Comparison of ENCODE assay signal across 23 mouse cellular contexts in genomic region chr14:18261203-18261602, GRCm38 (mm10). TPM values are rescaled to one million over a fixed set of nuclear protein-coding genes. Genes with fewer than 3 reads are reported as not detected.
A peak's percentile ranks its signal among the peaks of the same experiment; 100 is the strongest.
DNase-seq lines count a peak whose midpoint lies in the region; ATAC-seq and TF ChIP-seq lines count a peak whose summit lies in the region.
"Had no signal": no experiment of that assay in that cellular context is flagged by ENCODE, and none has a peak within 500 bp of the region (broad histone marks: within the 10 kb centered on the region; RNA-seq: fewer than 3 reads in every experiment).

No protein-coding gene starts in this region.

- TF ChIP-seq CTCF in gastrocnemius, adult 2 months (IDR thresholded peaks at IDR 0.05), result peak; percentile 7; the same call in 1 of the 2 replicates
- TF ChIP-seq CTCF in liver, postnatal 0 days (IDR thresholded peaks at IDR 0.05; ENCODE audit: low read depth), result peak; percentile 11; the same call in 1 of the 2 replicates
- peak in 1 of 3 experiments; percentile 3; a peak in 1 of 6 replicates for TF ChIP-seq CTCF in MEL (IDR thresholded peaks at IDR 0.05 in 2 of 3, conservative IDR thresholded peaks at IDR 0.05 in 1 of 3; ENCODE audit: control insufficient read depth in 1 of 3, insufficient read depth in 1 of 3, low read depth in 2 of 3, low read length in 3 of 3, poor library complexity in 1 of 3, severe bottlenecking in 1 of 3)

- no peaks in the 10 kb centered on the region for H3K4me1 ChIP-seq in liver, postnatal 0 days (ENCODE audit: insufficient read depth)
- no peaks in the 10 kb centered on the region for H3K4me1 ChIP-seq in liver, embryonic 12.5 days
- H3K4me1 ChIP-seq in MEL (ENCODE audit: control insufficient read depth in 1 of 2, insufficient read depth in 2 of 2, low read length in 2 of 2), result no peaks in the 10 kb centered on the region; a peak in 1 of 4 replicates
- H3K4me1 ChIP-seq: heart, embryonic 10.5 days; hindbrain, embryonic 12.5 days had no signal

- H3K4me3 ChIP-seq in gastrocnemius, adult 2 months, result no peak overlapping the region
- no peak overlapping the region for H3K4me3 ChIP-seq in liver, postnatal 0 days (ENCODE audit: low read depth, low read length)
- H3K4me3 ChIP-seq in liver, embryonic 12.5 days, result no peak overlapping the region
- H3K4me3 ChIP-seq in MEL (ENCODE audit: control insufficient read depth in 1 of 2, insufficient read depth in 1 of 2, low read depth in 2 of 2, low read length in 2 of 2), result no peak overlapping the region
- H3K4me3 ChIP-seq: embryonic facial prominence, embryonic 12.5 days; forebrain, embryonic 12.5 days; heart, embryonic 10.5 days; hindbrain, embryonic 12.5 days had no signal

- ATAC-seq in liver, postnatal 0 days, result no peak
- no peak for ATAC-seq in liver, embryonic 12.5 days
- ATAC-seq in activated CD4-positive, CD25-positive, alpha-beta regulatory T cell, adult 4 months, result no peak
- ATAC-seq: forebrain, embryonic 16.5 days; hindbrain, embryonic 16.5 days; Patski had no signal

- no peak; the same call in 1 of the 2 replicates for TF ChIP-seq RAD21 in MEL (IDR thresholded peaks at IDR 0.05; ENCODE audit: low read depth, low read length)

- H3K9me3 ChIP-seq in liver, postnatal 0 days (ENCODE audit: low read length), result no peaks in the 10 kb centered on the region
- no peaks in the 10 kb centered on the region for H3K9me3 ChIP-seq in liver, embryonic 12.5 days (replicated peaks)
- no peaks in the 10 kb centered on the region for H3K9me3 ChIP-seq in MEL (replicated peaks; ENCODE audit: insufficient read depth, low read length)
- H3K9me3 ChIP-seq: embryonic facial prominence, embryonic 12.5 days; heart, embryonic 10.5 days had no signal

- H3K9ac ChIP-seq in liver, postnatal 0 days (replicated peaks), result no peak overlapping the region
- H3K9ac ChIP-seq in liver, embryonic 12.5 days, result no peak overlapping the region
- H3K9ac ChIP-seq in MEL (ENCODE audit: control insufficient read depth, low read depth, low read length, poor library complexity, severe bottlenecking), result no peak overlapping the region
- H3K9ac ChIP-seq: embryonic facial prominence, embryonic 12.5 days; forebrain, embryonic 12.5 days; hindbrain, embryonic 12.5 days had no signal

- intact Hi-C loops in gastrocnemius, adult 2 months (cut with DNase I), result loop anchor here (10.0 kb wide), 1 partner anchor 634 kb away; the partner anchor contains the start of gene Ube2e2

- H3K36me3 ChIP-seq in liver, postnatal 0 days (replicated peaks; ENCODE audit: insufficient read depth, low read length), result no peaks in the 10 kb centered on the region
- peaks cover 4% of the 10 kb centered on the region for H3K36me3 ChIP-seq in liver, embryonic 12.5 days
- H3K36me3 ChIP-seq in MEL (ENCODE audit: control insufficient read depth in 1 of 2, insufficient read depth in 2 of 2, low read length in 2 of 2), result no peaks in the 10 kb centered on the region
- H3K36me3 ChIP-seq in splenic B cell, adult 2 months (ENCODE audit: control insufficient read depth, insufficient read depth, low read length, poor library complexity, severe bottlenecking), result no peaks in the 10 kb centered on the region

- no peak overlapping the region for H3K27ac ChIP-seq in gastrocnemius, adult 2 months
- no peak overlapping the region for H3K27ac ChIP-seq in liver, postnatal 0 days (ENCODE audit: low read depth)
- no peak overlapping the region for H3K27ac ChIP-seq in liver, embryonic 12.5 days
- no peak overlapping the region for H3K27ac ChIP-seq in MEL (ENCODE audit: control insufficient read depth, low read depth, low read length)
- H3K27ac ChIP-seq: embryonic facial prominence, embryonic 12.5 days; forebrain, embryonic 12.5 days; heart, embryonic 10.5 days; hindbrain, embryonic 12.5 days had no signal

- no peaks in the 10 kb centered on the region for H3K79me2 ChIP-seq in MEL (ENCODE audit: control insufficient read depth, insufficient read depth, low read length, poor library complexity)

- 82% methylated on average over 3 of the region's 3 CpGs for WGBS in liver, postnatal 0 days (ENCODE audit: insufficient replicate concordance)
- 74% methylated on average over 3 of the region's 3 CpGs for WGBS in liver, embryonic 12.5 days (ENCODE audit: insufficient replicate concordance)

- no peaks in the 10 kb centered on the region for H3K27me3 ChIP-seq in liver, postnatal 0 days (ENCODE audit: insufficient read depth, low read length)
- H3K27me3 ChIP-seq in liver, embryonic 12.5 days (replicated peaks), result no peaks in the 10 kb centered on the region
- H3K27me3 ChIP-seq in MEL (ENCODE audit: control insufficient read depth in 1 of 2, insufficient read depth in 2 of 2, low read length in 2 of 2), result no peaks in the 10 kb centered on the region
- H3K27me3 ChIP-seq in splenic B cell, adult 2 months (ENCODE audit: control insufficient read depth, insufficient read depth, low read length, poor library complexity, severe bottlenecking), result no peaks in the 10 kb centered on the region
- H3K27me3 ChIP-seq: embryonic facial prominence, embryonic 12.5 days; forebrain, embryonic 12.5 days; hindbrain, embryonic 12.5 days; Patski had no signal

- H3K4me2 ChIP-seq in liver, postnatal 0 days (ENCODE audit: low read depth, low read length), result no peak overlapping the region
- H3K4me2 ChIP-seq in liver, embryonic 12.5 days, result no peak overlapping the region
- H3K4me2 ChIP-seq: embryonic facial prominence, embryonic 12.5 days; forebrain, embryonic 12.5 days; hindbrain, embryonic 12.5 days had no signal

- no peak for DNase-seq in gastrocnemius, adult 2 months
- DNase-seq in gastrocnemius, postnatal 25 days, result no peak
- no peak for DNase-seq in liver, postnatal 0 days
- DNase-seq in MEL (ENCODE audit: low read depth, low spot score), result peak; percentile 40
- DNase-seq in splenic B cell, adult 2 months (ENCODE audit: low read depth, low spot score), result peak; percentile 14
- no peak for DNase-seq in right cerebral cortex, postnatal 25 days
- DNase-seq: adrenal gland, postnatal 14 days; B cell, adult 2 months; cerebellum, adult 11-12 months; cerebellum, adult 9-10 months; cerebellum, postnatal 25 days; gastrocnemius, postnatal 14 days; heart, postnatal 10 days; heart, postnatal 4 days had no signal

- no peak for TF ChIP-seq EP300 in liver, postnatal 0 days (IDR thresholded peaks at IDR 0.05; ENCODE audit: low read depth)
- TF ChIP-seq EP300 in MEL (IDR thresholded peaks at IDR 0.05; ENCODE audit: low read depth in 1 of 2, low read length in 2 of 2), result no peak

- TF ChIP-seq POLR2A in MEL (IDR thresholded peaks at IDR 0.05; ENCODE audit: control insufficient read depth in 1 of 2, insufficient read depth in 1 of 2, low read depth in 1 of 2, low read length in 2 of 2, poor library complexity in 1 of 2), result no peak

TF ChIP-seq in MEL, 35 proteins besides CTCF, POLR2A, EP300 and RAD21:
- TF ChIP-seq GATA1 (IDR thresholded peaks at IDR 0.05; ENCODE audit: low read depth, low read length) (no peak), ZMIZ1 (IDR thresholded peaks at IDR 0.05; ENCODE audit: low read depth, low read length) (no peak), ZNF384 (IDR thresholded peaks at IDR 0.05; ENCODE audit: low read depth, low read length) (no peak), POLR2AphosphoS2 (IDR thresholded peaks at IDR 0.05; ENCODE audit: low read length) (no peak), KAT2A (conservative IDR thresholded peaks at IDR 0.05; ENCODE audit: low read depth, low read length) (no peak)

RNA-seq across cellular contexts. Expression of gene Nkiras1, which starts 9.7 kb away (rescaled TPM):
- total RNA-seq in gastrocnemius, adult 2 months (2021), result 10 to 100 TPM; 30.1 to 44.9 TPM
- 10 to 100 TPM; 33.0 to 35.9 TPM for total RNA-seq in gastrocnemius, postnatal 25 days (2021)
- 19.1 and 20.1 TPM in 2 replicates for polyA plus RNA-seq in liver, postnatal 0 days (2015; fragmentation: Nextera tagmentation; extraction: Ambion mirVana)
- 10.6 and 12.1 TPM in 2 replicates for polyA plus RNA-seq in liver, embryonic 12.5 days (2016; fragmentation: Nextera tagmentation; extraction: Ambion mirVana)
- total RNA-seq in MEL (2012; rRNA removed), result 5.7 and 6.8 TPM in 2 replicates
- polyA plus RNA-seq in MEL (2012; ENCODE audit: insufficient read depth in 1 of 2, insufficient read length in 2 of 2, low read depth in 1 of 2, low replicate concordance in 2 of 2, missing spikeins in 1 of 2), result 1 to 10 TPM in 1 of 2 experiments, not detected in 1; 6.9 TPM
- polyA plus RNA-seq in activated CD4-positive, CD25-positive, alpha-beta regulatory T cell, adult 4 months (2017; shearing (Covaris generic)), result 10 to 100 TPM; 27.5 to 30.6 TPM

RNA-seq across cellular contexts. Expression of gene Rpl15, which starts 10.0 kb away (rescaled TPM):
- total RNA-seq in gastrocnemius, adult 2 months (2021), result 100 to 1,000 TPM; 519 to 581 TPM
- total RNA-seq in gastrocnemius, postnatal 25 days (2021), result 100 to 1,000 TPM; 479 to 508 TPM
- polyA plus RNA-seq in liver, postnatal 0 days (2015; fragmentation: Nextera tagmentation; extraction: Ambion mirVana), result 224 and 240 TPM in 2 replicates
- 393 and 396 TPM in 2 replicates for polyA plus RNA-seq in liver, embryonic 12.5 days (2016; fragmentation: Nextera tagmentation; extraction: Ambion mirVana)
- total RNA-seq in MEL (2012; rRNA removed), result 1,780 and 1,810 TPM in 2 replicates
- 100 to 1,000 TPM in 1 of 2 experiments, 10 to 100 TPM in 1; 99.6 to 885 TPM for polyA plus RNA-seq in MEL (2012; ENCODE audit: insufficient read depth in 1 of 2, insufficient read length in 2 of 2, low read depth in 1 of 2, low replicate concordance in 2 of 2, missing spikeins in 1 of 2)
- 1,000 to 10,000 TPM; 1,091 to 1,098 TPM for polyA plus RNA-seq in activated CD4-positive, CD25-positive, alpha-beta regulatory T cell, adult 4 months (2017; shearing (Covaris generic))

RNA-seq across cellular contexts. Expression of gene Nr1d2, which starts 22.3 kb away (rescaled TPM):
- 10 to 100 TPM; 49.9 to 91.6 TPM for total RNA-seq in gastrocnemius, adult 2 months (2021)
- 10 to 100 TPM; 50.7 to 84.7 TPM for total RNA-seq in gastrocnemius, postnatal 25 days (2021)
- polyA plus RNA-seq in liver, postnatal 0 days (2015; fragmentation: Nextera tagmentation; extraction: Ambion mirVana), result 6.2 and 6.5 TPM in 2 replicates
- 2.2 TPM in 2 replicates for polyA plus RNA-seq in liver, embryonic 12.5 days (2016; fragmentation: Nextera tagmentation; extraction: Ambion mirVana)
- total RNA-seq in MEL (2012; rRNA removed), result 5.4 and 6.1 TPM in 2 replicates
- 1 to 10 TPM in 1 of 2 experiments, not detected in 1; 4.9 TPM for polyA plus RNA-seq in MEL (2012; ENCODE audit: insufficient read depth in 1 of 2, insufficient read length in 2 of 2, low read depth in 1 of 2, low replicate concordance in 2 of 2, missing spikeins in 1 of 2)
- 10 to 100 TPM; 11.0 to 12.2 TPM for polyA plus RNA-seq in activated CD4-positive, CD25-positive, alpha-beta regulatory T cell, adult 4 months (2017; shearing (Covaris generic))

Comparison
In these comparisons a context has a peak if more than half of its experiments do, and no peak if none do; other contexts are left out.
1. DNase-seq: peak in MEL (single experiment) and splenic B cell, adult 2 months (single experiment); none in gastrocnemius, adult 2 months (single experiment), gastrocnemius, postnatal 25 days (single experiment), liver, postnatal 0 days (single experiment) and right cerebral cortex, postnatal 25 days (single experiment).